ENCODE assay signal across 21 mouse cellular contexts in the genomic region with DNA sequence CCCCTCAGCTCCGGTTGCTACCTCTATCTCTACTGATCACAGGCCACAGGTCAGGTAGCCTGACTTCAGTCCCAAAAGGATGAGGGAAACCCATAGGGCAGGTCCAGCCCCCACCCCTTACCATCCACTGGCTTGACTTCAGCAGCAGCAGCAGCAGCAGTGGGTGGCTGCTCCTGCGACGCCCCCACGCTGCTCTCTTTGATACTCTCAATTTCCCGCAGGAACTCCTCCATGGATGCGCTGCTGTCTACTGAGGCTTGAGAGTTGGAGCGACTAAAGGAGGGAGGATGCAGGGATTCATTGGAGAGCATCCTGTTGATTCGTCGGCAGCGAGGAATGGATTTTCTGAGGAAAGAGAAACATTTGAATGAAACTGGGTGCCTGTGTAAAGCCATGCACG.
DNase-seq lines count a peak whose midpoint lies in the region; ATAC-seq and TF ChIP-seq lines count a peak whose summit lies in the region.
"Had no signal": no experiment of that assay in that cellular context is flagged by ENCODE, and none has a peak within 500 bp of the region (broad histone marks: within the 10 kb centered on the region; RNA-seq: fewer than 3 reads in every experiment).

No protein-coding gene starts in this region.

- TF ChIP-seq POLR2A in heart, adult 2 months (IDR thresholded peaks at IDR 0.05; ENCODE audit: insufficient read depth, low read depth, low read length): no peak

- no peaks in the 10 kb centered on the region for H3K4me1 ChIP-seq in heart, adult 2 months (ENCODE audit: control insufficient read depth, insufficient read depth, low read length)
- H3K4me1 ChIP-seq in kidney, embryonic 15.5 days: peaks cover 6% of the 10 kb centered on the region; the same call in 1 of the 2 replicates
- H3K4me1 ChIP-seq in lung, embryonic 16.5 days (replicated peaks; ENCODE audit: control insufficient read depth, insufficient read depth, low read length): no peaks in the 10 kb centered on the region
- H3K4me1 ChIP-seq: forebrain, embryonic 15.5 days; heart, embryonic 13.5 days had no signal

- ATAC-seq in kidney, embryonic 15.5 days (replicated peaks; ENCODE audit: low FRiP score): 0 out of 2 replicates have a peak, but pooled peaks have one; percentile 36
- ATAC-seq in lung, embryonic 16.5 days (ENCODE audit: low read depth): 0 out of 2 replicates have a peak, but pooled peaks have one; percentile 34
- ATAC-seq: CD4-positive, CD25-positive, alpha-beta regulatory T cell, adult 4 months; forebrain, embryonic 15.5 days; hindbrain, postnatal 0 days; inflammation-experienced regulatory T-cells, adult 6 months had no signal

- H3K4me2 ChIP-seq in kidney, embryonic 15.5 days: no peak overlapping the region
- H3K4me2 ChIP-seq in lung, embryonic 16.5 days (ENCODE audit: low read depth, low read length): no peak overlapping the region
- H3K4me2 ChIP-seq: forebrain, embryonic 15.5 days; heart, embryonic 13.5 days; hindbrain, embryonic 14.5 days had no signal

- no peak for TF ChIP-seq CTCF in heart, adult 2 months (IDR thresholded peaks at IDR 0.05)

- H3K36me3 ChIP-seq in heart, adult 2 months (ENCODE audit: control insufficient read depth, insufficient read depth, low read length): no peaks in the 10 kb centered on the region
- H3K36me3 ChIP-seq in kidney, embryonic 15.5 days: peaks cover 13% of the 10 kb centered on the region
- H3K36me3 ChIP-seq in lung, embryonic 16.5 days (ENCODE audit: control insufficient read depth, insufficient read depth, low read length): peaks cover 6% of the 10 kb centered on the region; the same call in 1 of the 2 replicates
- H3K36me3 ChIP-seq: forebrain, embryonic 15.5 days had no signal

- no peak overlapping the region for H3K4me3 ChIP-seq in heart, adult 2 months
- H3K4me3 ChIP-seq in kidney, embryonic 15.5 days (replicated peaks): no peak overlapping the region
- no peak overlapping the region for H3K4me3 ChIP-seq in lung, embryonic 16.5 days (ENCODE audit: low read length)
- H3K4me3 ChIP-seq: forebrain, embryonic 15.5 days; heart, embryonic 13.5 days had no signal

- no peak for TF ChIP-seq EP300 in heart, adult 2 months (IDR thresholded peaks at IDR 0.05; ENCODE audit: insufficient read depth, low read depth, low read length)

- no peak overlapping the region for H3K9ac ChIP-seq in heart, adult 2 months (ENCODE audit: low read depth, low read length)
- H3K9ac ChIP-seq in kidney, embryonic 15.5 days: no peak overlapping the region
- H3K9ac ChIP-seq in lung, embryonic 16.5 days (ENCODE audit: low read length): no peak overlapping the region
- H3K9ac ChIP-seq: forebrain, embryonic 15.5 days; heart, embryonic 13.5 days; hindbrain, embryonic 14.5 days had no signal

- no peak overlapping the region for H3K27ac ChIP-seq in heart, adult 2 months
- no peak overlapping the region for H3K27ac ChIP-seq in kidney, embryonic 15.5 days
- H3K27ac ChIP-seq in lung, embryonic 16.5 days (ENCODE audit: low read length): no peak overlapping the region
- H3K27ac ChIP-seq: forebrain, embryonic 15.5 days; heart, embryonic 13.5 days; hindbrain, embryonic 14.5 days; hindbrain, postnatal 0 days had no signal

- no peaks in the 10 kb centered on the region for H3K79me2 ChIP-seq in heart, adult 2 months (replicated peaks; ENCODE audit: control insufficient read depth, insufficient read depth, low read length)

- intact Hi-C loops in heart, adult 2 months (cut with DNase I): no loop called here

- 73% methylated on average over 11 of the region's 11 CpGs for WGBS in heart, adult 2 months
- 60% methylated on average over 11 of the region's 11 CpGs for WGBS in kidney, embryonic 15.5 days
- WGBS in lung, embryonic 16.5 days: 75% methylated on average over 11 of the region's 11 CpGs

- no peaks in the 10 kb centered on the region for H3K27me3 ChIP-seq in heart, adult 2 months (ENCODE audit: control insufficient read depth, insufficient read depth, low read length)
- H3K27me3 ChIP-seq in kidney, embryonic 15.5 days: no peaks in the 10 kb centered on the region
- H3K27me3 ChIP-seq in lung, embryonic 16.5 days (ENCODE audit: control insufficient read depth, insufficient read depth, low read depth, low read length): no peaks in the 10 kb centered on the region
- H3K27me3 ChIP-seq: forebrain, embryonic 15.5 days; heart, embryonic 13.5 days had no signal

- peak; percentile 62 for DNase-seq in heart, adult 11 months
- no peak for DNase-seq in heart, adult 2 months
- no peak for DNase-seq in kidney, adult 18-20 months
- DNase-seq in lung, postnatal 10 days: no peak
- DNase-seq: adrenal gland, adult 2 months; adrenal gland, postnatal 14 days; cerebellum, adult 11 months; cerebellum, adult 2 months; cerebellum, adult 9-11 months; cerebellum, postnatal 25 days; gastrocnemius, postnatal 25 days; heart, postnatal 14 days; heart, postnatal 4 days had no signal

- H3K9me3 ChIP-seq in kidney, embryonic 15.5 days (replicated peaks): no peaks in the 10 kb centered on the region
- no peaks in the 10 kb centered on the region for H3K9me3 ChIP-seq in lung, embryonic 16.5 days (ENCODE audit: control insufficient read depth, low read length)
- H3K9me3 ChIP-seq: forebrain, embryonic 15.5 days; heart, embryonic 13.5 days had no signal
